Mouse (Mus musculus) intestine, embryonic 15.5 days (tissue): Measurements from ENCODE around the gene Vmn1r85. TPM values are rescaled to one million over a fixed set of nuclear protein-coding genes. Genes with fewer than 3 reads are reported as not detected.

Source experiments
- ATAC-seq: fragments of 200-750 bp; cut with Nextera tagmentation; 2 replicates; pipeline ENCODE4 v1.8.0; 2017; ENCODE audit warnings: moderate TSS enrichment, moderate library complexity
- H3K27ac ChIP-seq: fragments of 300-500 bp; sonication (generic); 2 replicates; pipeline ENCODE4 v1.5.1; 2015; ENCODE audit warnings: mild to moderate bottlenecking, inconsistent platforms
- H3K27me3 ChIP-seq: fragments of 300-500 bp; sonication (generic); replicated peaks from 2 replicates; pipeline ENCODE4 v1.6.1; 2015; ENCODE audit warnings: inconsistent platforms
- H3K36me3 ChIP-seq: fragments of 300-500 bp; sonication (generic); 2 replicates; pipeline ENCODE4 v1.6.1; 2015; ENCODE audit warnings: inconsistent platforms
- H3K4me1 ChIP-seq: fragments of 300-500 bp; sonication (generic); replicated peaks from 2 replicates; pipeline ENCODE4 v1.6.1; 2015; ENCODE audit warnings: inconsistent platforms
- H3K4me2 ChIP-seq: fragments of 300-500 bp; sonication (generic); replicated peaks from 2 replicates; pipeline ENCODE4 v1.6.1; 2015; ENCODE audit warnings: mild to moderate bottlenecking, inconsistent platforms
- H3K4me3 ChIP-seq: fragments of 300-500 bp; sonication (generic); replicated peaks from 2 replicates; pipeline ENCODE4 v1.5.1; 2015; ENCODE audit warnings: inconsistent platforms
- H3K9ac ChIP-seq: fragments of 300-500 bp; sonication (generic); 2 replicates; pipeline ENCODE4 v1.6.1; 2015; ENCODE audit warnings: inconsistent platforms
- H3K9me3 ChIP-seq: fragments of 300-500 bp; sonication (generic); 2 replicates; pipeline ENCODE4 v1.6.1; 2016; ENCODE audit warnings: inconsistent platforms
- WGBS: fragments of 180-500 bp; shearing (Covaris S2); methylation state at CpG from one replicate; pipeline ENCODE4 v1.1.7; 2015; 5-methylcytosine and 5-hydroxymethylcytosine counted together
- polyA plus RNA-seq: library from polyadenylated mRNA; unstranded; fragments of >200 nt; fragmentation: Nextera tagmentation; extraction: Ambion mirVana; gene quantifications from 2 replicates; pipeline ENCODE4 v1.2.1, GENCODE M21; 2015

Vmn1r85 gene
- polyA plus RNA-seq, 1 experiment from 2014 or later = not detected

GRCm38 (mm10) chr7:13053501-13053900 is 41.5 kb downstream of the Vmn1r85 start:
- Histone ChIP-seq H3K9me3 (no peaks in the 10 kb centered on the region), H3K4me3 (peak overlapping the region; percentile 61), H3K9ac (no peak overlapping the region), H3K36me3 (no peaks in the 10 kb centered on the region), H3K27ac (no peak overlapping the region), H3K27me3 (no peaks in the 10 kb centered on the region), H3K4me2 (peak overlapping the region; percentile 72), H3K4me1 (0 out of 2 replicates have a peak, but pooled peaks cover 5% of the 10 kb centered on the region)
- no peak for ATAC-seq
- WGBS = 93% methylated on average over 2 of the region's 2 CpGs

GRCm38 (mm10) chr7:13053001-13053400 is 42.0 kb downstream of the Vmn1r85 start:
- 0 out of 2 replicates have a peak, but pooled peaks cover 5% of the 10 kb centered on the region for H3K4me1 ChIP-seq
- no peak overlapping the region for H3K27ac ChIP-seq
- no peak overlapping the region for H3K9ac ChIP-seq
- ATAC-seq = no peak
- H3K27me3 ChIP-seq = no peaks in the 10 kb centered on the region
- no peaks in the 10 kb centered on the region for H3K9me3 ChIP-seq
- no peak overlapping the region for H3K4me3 ChIP-seq
- WGBS = 90% methylated on average over 13 of the region's 13 CpGs
- no peaks in the 10 kb centered on the region for H3K36me3 ChIP-seq
- H3K4me2 ChIP-seq = no peak overlapping the region

- 2% methylated on average over 2 of the region's 2 CpGs for WGBS
- peaks cover 12% of the 10 kb centered on the region for H3K4me1 ChIP-seq
- H3K9me3 ChIP-seq = no peaks in the 10 kb centered on the region
- ATAC-seq = peak; percentile 64
- H3K4me3 ChIP-seq = no peak overlapping the region
- H3K4me2 ChIP-seq = no peak overlapping the region
- no peak overlapping the region for H3K9ac ChIP-seq
- peaks cover 33% of the 10 kb centered on the region for H3K27me3 ChIP-seq
- H3K36me3 ChIP-seq = no peaks in the 10 kb centered on the region
- no peak overlapping the region for H3K27ac ChIP-seq
Measured at GRCm38 (mm10) chr7:13046084-13046483, 48.9 kb downstream of the Vmn1r85 start.

GRCm38 (mm10) chr7:13044254-13044625 is 50.7 kb downstream of the Vmn1r85 start:
- Histone ChIP-seq H3K27ac (no peak overlapping the region), H3K36me3 (no peaks in the 10 kb centered on the region), H3K27me3 (peaks cover 33% of the 10 kb centered on the region), H3K4me2 (peak overlapping the region; percentile 99), H3K4me1 (peaks cover 12% of the 10 kb centered on the region), H3K9ac (peak overlapping the region; percentile 55), H3K4me3 (peak overlapping the region; percentile 50), H3K9me3 (no peaks in the 10 kb centered on the region)
- 0 out of 2 replicates have a peak, but pooled peaks have one; percentile 11 for ATAC-seq
- 5% methylated on average over 23 of the region's 23 CpGs for WGBS

- WGBS = 5% methylated on average over 88 of the region's 88 CpGs
- ATAC-seq = peak; percentile 45
- H3K9ac ChIP-seq = peak overlapping the region; percentile 55
- H3K27me3 ChIP-seq = peaks cover 33% of the 10 kb centered on the region
- no peaks in the 10 kb centered on the region for H3K36me3 ChIP-seq
- H3K27ac ChIP-seq = no peak overlapping the region
- peak overlapping the region; percentile 99 for H3K4me2 ChIP-seq
- peak overlapping the region; percentile 50 for H3K4me3 ChIP-seq
- H3K9me3 ChIP-seq = no peaks in the 10 kb centered on the region
- H3K4me1 ChIP-seq = peaks cover 15% of the 10 kb centered on the region
Measured at GRCm38 (mm10) chr7:13043445-13044253, 51.3 kb downstream of the Vmn1r85 start.

GRCm38 (mm10) chr7:13043120-13043444 is 51.9 kb downstream of the Vmn1r85 start:
- H3K4me2 ChIP-seq = peak overlapping the region; percentile 99
- no peak overlapping the region for H3K27ac ChIP-seq
- 41% methylated on average over 16 of the region's 16 CpGs for WGBS
- peak overlapping the region; percentile 50 for H3K4me3 ChIP-seq
- peaks cover 33% of the 10 kb centered on the region for H3K27me3 ChIP-seq
- no peak for ATAC-seq
- H3K9ac ChIP-seq = peak overlapping the region; percentile 55; the same call in 1 of the 2 replicates
- peaks cover 15% of the 10 kb centered on the region for H3K4me1 ChIP-seq
- no peaks in the 10 kb centered on the region for H3K36me3 ChIP-seq
- no peaks in the 10 kb centered on the region for H3K9me3 ChIP-seq

- Histone ChIP-seq H3K4me1 (peaks cover 15% of the 10 kb centered on the region), H3K36me3 (no peaks in the 10 kb centered on the region), H3K4me3 (no peak overlapping the region), H3K4me2 (no peak overlapping the region), H3K27ac (no peak overlapping the region), H3K27me3 (peaks cover 33% of the 10 kb centered on the region), H3K9me3 (no peaks in the 10 kb centered on the region), H3K9ac (no peak overlapping the region)
- WGBS = 79% methylated on average over 6 of the region's 6 CpGs
- no peak for ATAC-seq
Measured at GRCm38 (mm10) chr7:13042511-13042910, 52.5 kb downstream of the Vmn1r85 start.

- H3K9me3 ChIP-seq = no peaks in the 10 kb centered on the region
- no peak overlapping the region for H3K27ac ChIP-seq
- no peak overlapping the region for H3K4me3 ChIP-seq
- 0 out of 2 replicates have a peak, but pooled peaks cover under 1% of the 10 kb centered on the region for H3K36me3 ChIP-seq
- peaks cover 22% of the 10 kb centered on the region for H3K4me1 ChIP-seq
- H3K27me3 ChIP-seq = peaks cover 33% of the 10 kb centered on the region
- H3K4me2 ChIP-seq = no peak overlapping the region
- H3K9ac ChIP-seq = no peak overlapping the region
- no peak for ATAC-seq
- 81% methylated on average over 1 of the region's 1 CpGs for WGBS
Measured at GRCm38 (mm10) chr7:13041256-13041655, 53.7 kb downstream of the Vmn1r85 start.

GRCm38 (mm10) chr7:13039181-13039580 is 55.8 kb downstream of the Vmn1r85 start:
- Histone ChIP-seq H3K36me3 (peaks cover 13% of the 10 kb centered on the region; the same call in 1 of the 2 replicates), H3K27me3 (peaks cover 20% of the 10 kb centered on the region), H3K27ac (no peak overlapping the region), H3K4me1 (peaks cover 32% of the 10 kb centered on the region), H3K4me3 (0 out of 2 replicates have a peak overlapping the region, but pooled peaks have one; percentile 87), H3K9me3 (no peaks in the 10 kb centered on the region), H3K9ac (peak overlapping the region; percentile 73), H3K4me2 (peak overlapping the region; percentile 75)
- 75% methylated on average over 1 of the region's 1 CpGs for WGBS
- ATAC-seq = no peak

GRCm38 (mm10) chr7:13038621-13039169 is 56.3 kb downstream of the Vmn1r85 start:
- H3K4me2 ChIP-seq = peak overlapping the region; percentile 75
- H3K9me3 ChIP-seq = no peaks in the 10 kb centered on the region
- peak overlapping the region; percentile 87 for H3K4me3 ChIP-seq
- ATAC-seq = peak; percentile 6; the same call in 1 of the 2 replicates
- peak overlapping the region; percentile 73 for H3K9ac ChIP-seq
- peak overlapping the region; percentile 100 for H3K27ac ChIP-seq
- H3K4me1 ChIP-seq = peaks cover 29% of the 10 kb centered on the region
- H3K36me3 ChIP-seq = peaks cover 13% of the 10 kb centered on the region; the same call in 1 of the 2 replicates
- peaks cover 15% of the 10 kb centered on the region for H3K27me3 ChIP-seq
- WGBS = 16% methylated on average over 15 of the region's 15 CpGs

- peak within 1 kb of the TSS; percentile 99 for H3K9ac ChIP-seq
- peak within 1 kb of the TSS; percentile 100 for H3K27ac ChIP-seq
- ATAC-seq = peak; percentile 94
- WGBS = under 1% methylated on average over 56 of the region's 65 CpGs
- H3K27me3 ChIP-seq = peaks cover 9% of the 10 kb centered on the region
- peak within 1 kb of the TSS; percentile 87 for H3K4me3 ChIP-seq
- peak within 1 kb of the TSS; percentile 75 for H3K4me2 ChIP-seq
- H3K4me1 ChIP-seq = peaks cover 31% of the 10 kb centered on the region
- H3K9me3 ChIP-seq = no peaks in the 10 kb centered on the region
- peaks cover 13% of the 10 kb centered on the region; the same call in 1 of the 2 replicates for H3K36me3 ChIP-seq
Measured at GRCm38 (mm10) chr7:13037901-13038555, 56.9 kb downstream of the Vmn1r85 start, which contains the start of gene Ube2m. Ube2m (minus strand) TSS chr7:13038275.

GRCm38 (mm10) chr7:13037366-13037765 is 57.6 kb downstream of the Vmn1r85 start:
- under 1% methylated on average over 26 of the region's 33 CpGs for WGBS
- peak overlapping the region; percentile 75 for H3K4me2 ChIP-seq
- H3K9me3 ChIP-seq = no peaks in the 10 kb centered on the region
- peak; percentile 4; the same call in 1 of the 2 replicates for ATAC-seq
- peak overlapping the region; percentile 87 for H3K4me3 ChIP-seq
- H3K9ac ChIP-seq = peak overlapping the region; percentile 99
- H3K4me1 ChIP-seq = peaks cover 31% of the 10 kb centered on the region
- H3K27ac ChIP-seq = peak overlapping the region; percentile 100
- H3K27me3 ChIP-seq = peaks cover 3% of the 10 kb centered on the region; the same call in 1 of the 2 replicates
- H3K36me3 ChIP-seq = peaks cover 18% of the 10 kb centered on the region; the same call in 1 of the 2 replicates
